Mouse (Mus musculus): ENCODE measurements around the gene Aim2.

DNA sequence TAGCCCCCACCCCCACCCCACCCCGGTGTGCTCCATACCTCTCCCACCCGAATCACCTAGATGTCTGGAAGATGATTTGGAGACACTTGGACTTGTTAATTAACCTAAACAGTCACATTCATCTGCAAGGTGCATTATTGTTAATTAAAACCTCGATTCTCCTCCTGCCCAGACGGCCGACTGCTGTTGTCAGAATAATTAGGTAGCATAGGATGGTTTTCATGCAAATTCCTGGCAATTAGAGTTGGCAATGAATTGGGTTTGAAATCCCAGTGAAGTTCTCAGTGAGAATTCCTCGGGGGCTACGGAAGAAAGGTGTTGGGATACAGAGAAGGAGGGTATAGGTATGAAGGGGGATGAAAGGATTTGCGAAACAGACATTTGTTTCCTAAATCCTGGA is 22.2 kb upstream of the Aim2 start:
- TF ChIP-seq CTCF (conservative IDR thresholded peaks at IDR 0.05; ENCODE audit: low read length) (no peak), NANOG (IDR thresholded peaks at IDR 0.05; ENCODE audit: borderline replicate concordance, low read length) (no peak), POU5F1 (IDR thresholded peaks at IDR 0.05; ENCODE audit: borderline replicate concordance, low read length) (no peak)
